In genomic region chr2:127608986-127609385, GRCm38 (mm10) we compare ENCODE assay signal across 14 mouse cellular contexts. TPM values are rescaled to one million over a fixed set of nuclear protein-coding genes. Genes with fewer than 3 reads are reported as not detected.
DNase-seq lines count a peak whose midpoint lies in the region; ATAC-seq lines count a peak whose summit lies in the region.
"Had no signal": no experiment of that assay in that cellular context is flagged by ENCODE, and none has a peak within 500 bp of the region (broad histone marks: within the 10 kb centered on the region; RNA-seq: fewer than 3 reads in every experiment).

No protein-coding gene starts in this region.

- peaks cover 25% of the 10 kb centered on the region for H3K36me3 ChIP-seq in heart, embryonic 10.5 days
- peaks cover 21% of the 10 kb centered on the region for H3K36me3 ChIP-seq in kidney, embryonic 16.5 days (ENCODE audit: insufficient read depth, low read length)
- H3K36me3 ChIP-seq in limb, embryonic 13.5 days, result peaks cover 29% of the 10 kb centered on the region

- H3K4me2 ChIP-seq in kidney, embryonic 16.5 days (replicated peaks; ENCODE audit: low read depth, low read length), result peak overlapping the region; percentile 25
- H3K4me2 ChIP-seq in limb, embryonic 13.5 days (replicated peaks), result peak overlapping the region; percentile 29
- H3K4me2 ChIP-seq: neural tube, embryonic 13.5 days had no signal

- peaks cover 19% of the 10 kb centered on the region for H3K4me1 ChIP-seq in heart, embryonic 10.5 days
- H3K4me1 ChIP-seq in kidney, embryonic 16.5 days (ENCODE audit: insufficient read depth, low read length), result peaks cover 10% of the 10 kb centered on the region; the same call in 1 of the 2 replicates
- H3K4me1 ChIP-seq in limb, embryonic 13.5 days, result peaks cover 14% of the 10 kb centered on the region

- no peak overlapping the region for H3K27ac ChIP-seq in heart, embryonic 10.5 days
- peak overlapping the region; percentile 48; the same call in 1 of the 2 replicates for H3K27ac ChIP-seq in kidney, embryonic 16.5 days (ENCODE audit: low read length)
- H3K27ac ChIP-seq in limb, embryonic 13.5 days, result no peak overlapping the region
- H3K27ac ChIP-seq: liver, embryonic 14.5 days; neural tube, embryonic 13.5 days had no signal

- H3K9me3 ChIP-seq in heart, embryonic 10.5 days, result no peaks in the 10 kb centered on the region
- no peaks in the 10 kb centered on the region for H3K9me3 ChIP-seq in kidney, embryonic 16.5 days (ENCODE audit: low read length)
- H3K9me3 ChIP-seq in limb, embryonic 13.5 days, result no peaks in the 10 kb centered on the region
- H3K9me3 ChIP-seq: G1E; neural tube, embryonic 13.5 days had no signal

- H3K4me3 ChIP-seq in heart, embryonic 10.5 days, result 0 out of 2 replicates have a peak overlapping the region, but pooled peaks have one; percentile 5
- no peak overlapping the region for H3K4me3 ChIP-seq in kidney, embryonic 16.5 days (ENCODE audit: low read length)
- H3K4me3 ChIP-seq in limb, embryonic 13.5 days, result no peak overlapping the region
- H3K4me3 ChIP-seq: neural tube, embryonic 13.5 days had no signal

- H3K27me3 ChIP-seq in heart, embryonic 10.5 days (ENCODE audit: insufficient read depth, poor library complexity, severe bottlenecking), result no peaks in the 10 kb centered on the region
- H3K27me3 ChIP-seq in kidney, embryonic 16.5 days (ENCODE audit: insufficient read depth, low read length), result no peaks in the 10 kb centered on the region
- H3K27me3 ChIP-seq in limb, embryonic 13.5 days, result no peaks in the 10 kb centered on the region
- H3K27me3 ChIP-seq: neural tube, embryonic 13.5 days had no signal

- H3K9ac ChIP-seq in kidney, embryonic 16.5 days (replicated peaks; ENCODE audit: low read length), result no peak overlapping the region
- H3K9ac ChIP-seq in limb, embryonic 13.5 days, result no peak overlapping the region
- H3K9ac ChIP-seq: liver, embryonic 14.5 days; neural tube, embryonic 13.5 days had no signal

- ATAC-seq in kidney, embryonic 16.5 days (ENCODE audit: low FRiP score, low TSS enrichment), result peak; percentile 82; the same call in 1 of the 2 replicates
- peak; percentile 83 for ATAC-seq in limb, embryonic 13.5 days (ENCODE audit: low FRiP score, low read depth)
- no peak for ATAC-seq in inflammation-experienced regulatory T-cells, adult 6 months

- WGBS in heart, embryonic 10.5 days, result 8% methylated on average over 5 of the region's 5 CpGs
- WGBS in kidney, embryonic 16.5 days, result 12% methylated on average over 5 of the region's 5 CpGs
- 4% methylated on average over 5 of the region's 5 CpGs for WGBS in limb, embryonic 13.5 days

- no peak for DNase-seq in heart, embryonic 10.5 days (ENCODE audit: low spot score)
- DNase-seq in heart, adult 8-10 months (ENCODE audit: low spot score), result no peak
- DNase-seq in kidney, adult 18-20 months, result no peak
- DNase-seq in embryo, embryonic 11 days, result peak; percentile 56
- DNase-seq in T-cell, adult 2 months (ENCODE audit: low spot score), result no peak
- DNase-seq: cerebellum, postnatal 25 days; right cerebral cortex, postnatal 14 days had no signal

RNA-seq across cellular contexts. Expression of gene Mrps5, which starts 22.0 kb away (rescaled TPM):
- 155 and 156 TPM in 2 replicates for polyA plus RNA-seq in heart, embryonic 10.5 days (2016; fragmentation: Nextera tagmentation; extraction: Ambion mirVana)
- 10 to 100 TPM; 82.2 to 90.5 (median 86.5) TPM for total RNA-seq in heart, adult 8-10 months (2022)
- polyA plus RNA-seq in kidney, embryonic 16.5 days (2015; fragmentation: Nextera tagmentation; extraction: Ambion mirVana), result 147 and 148 TPM in 2 replicates
- 136 and 145 TPM in 2 replicates for polyA plus RNA-seq in limb, embryonic 13.5 days (2015; fragmentation: Nextera tagmentation; extraction: Ambion mirVana)
- polyA plus RNA-seq in inflammation-experienced regulatory T-cells, adult 6 months (2017; shearing (Covaris generic)), result 100 to 1,000 TPM; 107 to 152 (median 144) TPM

RNA-seq across cellular contexts. Expression of gene Zfp661, which starts 22.1 kb away (rescaled TPM):
- 2.8 and 4.4 TPM in 2 replicates for polyA plus RNA-seq in heart, embryonic 10.5 days (2016; fragmentation: Nextera tagmentation; extraction: Ambion mirVana)
- total RNA-seq in heart, adult 8-10 months (2022), result 1 to 10 TPM; 1.1 to 1.9 (median 1.6) TPM
- polyA plus RNA-seq in kidney, embryonic 16.5 days (2015; fragmentation: Nextera tagmentation; extraction: Ambion mirVana), result 5.1 and 5.6 TPM in 2 replicates
- polyA plus RNA-seq in limb, embryonic 13.5 days (2015; fragmentation: Nextera tagmentation; extraction: Ambion mirVana), result 5.2 and 6.1 TPM in 2 replicates
- polyA plus RNA-seq in inflammation-experienced regulatory T-cells, adult 6 months (2017; shearing (Covaris generic)), result 1 to 10 TPM in 2 of 3 experiments, under 1 TPM in 1; 0.92 to 3.0 (median 2.4) TPM

RNA-seq across cellular contexts. Expression of gene Mal, which starts 47.5 kb away (rescaled TPM):
- polyA plus RNA-seq in heart, embryonic 10.5 days (2016; fragmentation: Nextera tagmentation; extraction: Ambion mirVana), result 1.7 and 1.8 TPM in 2 replicates
- total RNA-seq in heart, adult 8-10 months (2022), result 10 to 100 TPM; 12.9 to 25.1 (median 18.7) TPM
- polyA plus RNA-seq in kidney, embryonic 16.5 days (2015; fragmentation: Nextera tagmentation; extraction: Ambion mirVana), result 59.5 and 59.7 TPM in 2 replicates
- 1.4 and 1.6 TPM in 2 replicates for polyA plus RNA-seq in limb, embryonic 13.5 days (2015; fragmentation: Nextera tagmentation; extraction: Ambion mirVana)
- polyA plus RNA-seq in inflammation-experienced regulatory T-cells, adult 6 months (2017; shearing (Covaris generic)), result not detected
- total RNA-seq: G1E; granulocyte monocyte progenitor cell, adult 5-6 weeks had no signal
- polyA plus RNA-seq: G1E had no signal

Comparison
In these comparisons a context has a peak if more than half of its experiments do, and no peak if none do; other contexts are left out.
1. RNA of gene Mal, which starts 47.5 kb away (polyA plus RNA-seq): 59.5 to 59.7 TPM in kidney, embryonic 16.5 days; 1.7 to 1.8 TPM in heart, embryonic 10.5 days, 1.4 to 1.6 TPM in limb, embryonic 13.5 days and not detected in inflammation-experienced regulatory T-cells, adult 6 months; every median in the first group is over 10 times any median in the second.